Mouse (Mus musculus) thymus, adult 2 months (tissue): Measurements from ENCODE around the gene Txlnb.

Experiments used
- CTCF ChIP-seq: fragments of 200-500 bp; IDR thresholded peaks from 2 replicates; pipeline ENCODE4 v1.5.1; 2012; ENCODE audit warnings: mild to moderate bottlenecking, control low read depth, low read length, moderate library complexity, borderline replicate concordance; ENCODE audit not compliant: control insufficient read depth, poor library complexity, insufficient read depth; ENCODE audit errors: extremely low read depth
- POLR2A ChIP-seq: fragments of 200-500 bp; IDR thresholded peaks from 2 replicates; pipeline ENCODE4 v1.6.1; 2012; ENCODE audit warnings: mild to moderate bottlenecking, low read length, control low read depth, moderate library complexity; ENCODE audit not compliant: control insufficient read depth, poor library complexity, insufficient read depth; ENCODE audit errors: extremely low read depth

- TF ChIP-seq CTCF (no peak), POLR2A (no peak)
These were observed 2.1 kb upstream of the Txlnb start for GRCm38 (mm10) chr10:17793926-17794325.
